Mouse (Mus musculus) ES-E14 (cell line): ENCODE results near the gene Arhgef18. TPM values are rescaled to one million over a fixed set of nuclear protein-coding genes. Genes with fewer than 3 reads are reported as not detected.
A peak's percentile ranks its signal among the peaks of the same experiment; 100 is the strongest.

Experiments
- DNase-seq: peaks from one replicate; pipeline ENCODE4 v3.0.0-alpha.2; 2013; ENCODE audit warnings: low read depth, low spot score
- H3K27ac ChIP-seq: 2 replicates; pipeline ENCODE4 v1.5.1; 2012; ENCODE audit warnings: low read depth, mild to moderate bottlenecking, low read length, moderate library complexity, mixed read lengths; ENCODE audit not compliant: poor library complexity, insufficient read depth, severe bottlenecking
- H3K36me3 ChIP-seq: 2 replicates; pipeline ENCODE4 v1.6.1; 2012; ENCODE audit warnings: mild to moderate bottlenecking, low read length, moderate library complexity, mixed read lengths; ENCODE audit not compliant: control insufficient read depth, poor library complexity, insufficient read depth, severe bottlenecking
- H3K4me1 ChIP-seq, 2 experiments: fragments of 150-350 bp in 1 of 2; sonication (generic) in 1 of 2; 2 replicates each; pipeline ENCODE4 v1.6.1; 2012; ENCODE audit warnings: low read length in 2 of 2, mild to moderate bottlenecking in 1 of 2, mixed read lengths in 1 of 2; ENCODE audit not compliant: control insufficient read depth in 2 of 2, insufficient read depth in 2 of 2, poor library complexity in 1 of 2
- H3K4me3 ChIP-seq, 2 experiments: fragments of 150-350 bp in 1 of 2; sonication (generic) in 1 of 2; 2 replicates each; pipeline ENCODE4 v1.5.1; 2012; ENCODE audit warnings: low read length in 2 of 2, low read depth in 1 of 2, mild to moderate bottlenecking in 1 of 2, mixed read lengths in 1 of 2; ENCODE audit not compliant: insufficient read depth in 1 of 2, poor library complexity in 1 of 2, severe bottlenecking in 1 of 2
- H3K9ac ChIP-seq: 2 replicates; pipeline ENCODE4 v1.6.1; 2012; ENCODE audit warnings: low read depth, mild to moderate bottlenecking, low read length, mixed read lengths; ENCODE audit not compliant: poor library complexity, insufficient read depth, severe bottlenecking
- H3K9me3 ChIP-seq: fragments of 150-350 bp; sonication (generic); 2 replicates; pipeline ENCODE4 v1.6.1; 2012; ENCODE audit warnings: low read depth, mild to moderate bottlenecking, low read length; ENCODE audit not compliant: control insufficient read depth, insufficient read depth
- CHD2 ChIP-seq: IDR thresholded peaks from 2 replicates; pipeline ENCODE4 v1.6.1; 2014; ENCODE audit warnings: mild to moderate bottlenecking, low read depth, low read length, inconsistent platforms
- HCFC1 ChIP-seq: IDR thresholded peaks from 2 replicates; pipeline ENCODE4 v1.6.1; 2012; ENCODE audit warnings: low read length, inconsistent platforms, borderline replicate concordance; ENCODE audit not compliant: insufficient read depth
- MAFK ChIP-seq: IDR thresholded peaks from 2 replicates; pipeline ENCODE4 v1.6.1; 2014; ENCODE audit warnings: mild to moderate bottlenecking, low read depth, low read length, inconsistent platforms; ENCODE audit not compliant: insufficient read depth
- ZC3H11A ChIP-seq: IDR thresholded peaks from 2 replicates; pipeline ENCODE4 v1.6.1; 2012; ENCODE audit warnings: low read depth, mild to moderate bottlenecking, inconsistent platforms, low read length, borderline replicate concordance
- ZNF384 ChIP-seq: IDR thresholded peaks from 2 replicates; pipeline ENCODE4 v1.6.1; 2012; ENCODE audit warnings: low read depth, low read length, inconsistent platforms
- in situ Hi-C, 2 experiments: fragments of 600-800 bp; cut with MboI; formaldehyde crosslinking; loops; one replicate each; pipeline ENCODE4 v1.15.1; 2025; ENCODE audit warnings: low sequenced_read_pairs in 2 of 2, inconsistent platforms in 1 of 2; ENCODE audit not compliant: unreplicated experiment in 2 of 2
- total RNA-seq: library from RNA; depleted of rRNA; stranded (reverse); fragments of 300-350 nt; gene quantifications from 2 replicates; pipeline ENCODE4 v1.2.3, GENCODE M21; 2012

Gene Arhgef18
- total RNA-seq, 1 experiment: 34.7 TPM

DNA sequence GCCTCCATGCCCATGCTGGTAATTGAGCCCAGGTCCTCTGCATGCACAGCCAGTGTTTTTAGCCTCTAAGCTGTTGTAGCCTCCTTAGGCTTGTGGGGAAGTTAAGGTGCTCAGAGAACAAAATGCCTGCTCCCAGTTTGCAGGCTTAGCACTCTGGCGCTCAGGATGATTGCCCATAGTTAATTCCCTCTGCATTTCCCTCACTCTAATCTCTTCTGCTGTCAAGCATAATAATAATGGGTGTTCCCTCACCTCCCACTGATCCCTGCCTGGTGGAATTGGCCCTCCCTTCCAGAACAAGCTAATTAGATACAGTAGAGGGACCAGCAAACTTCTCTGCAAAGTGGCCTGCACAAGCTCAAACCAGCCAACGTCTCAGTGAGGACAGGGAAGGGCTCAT is 7.7 kb downstream of the Arhgef18 start:
- Histone ChIP-seq H3K4me3 (no peak overlapping the region), H3K9ac (no peak overlapping the region; the same call in 1 of the 2 replicates), H3K9me3 (no peaks in the 10 kb centered on the region), H3K4me1 (peaks cover 34 to 55% of the 10 kb centered on the region in 2 experiments), H3K36me3 (peaks cover 16% of the 10 kb centered on the region; the same call in 1 of the 2 replicates), H3K27ac (peak overlapping the region; percentile 84)
- no peak for DNase-seq
- TF ChIP-seq MAFK (no peak), CHD2 (no peak), ZC3H11A (no peak), ZNF384 (no peak), HCFC1 (no peak)
- in situ Hi-C loops: no loop called here

DNA sequence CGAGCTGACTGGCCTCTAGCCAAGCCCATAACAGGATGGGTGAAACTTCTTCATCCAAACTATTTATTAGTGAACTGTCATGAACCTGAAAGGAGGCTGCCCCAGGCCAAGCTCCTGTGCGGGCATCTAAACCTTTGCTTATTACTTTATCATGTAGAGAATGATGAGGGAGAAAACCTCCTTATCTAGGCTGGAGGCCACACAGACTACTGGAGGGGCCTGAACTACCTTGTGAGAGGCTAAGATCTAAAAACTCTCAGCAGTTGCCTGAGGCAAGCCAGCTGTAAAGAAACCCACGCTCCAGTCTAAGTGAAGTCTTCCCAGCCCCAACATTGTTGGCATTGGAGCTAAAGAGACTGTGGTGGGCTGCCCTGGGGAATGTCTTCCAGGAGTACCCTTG is 14.6 kb downstream of the Arhgef18 start:
- TF ChIP-seq ZNF384 (no peak), MAFK (no peak), HCFC1 (no peak), ZC3H11A (no peak), CHD2 (no peak)
- Histone ChIP-seq H3K4me3 (no peak overlapping the region), H3K4me1 (peaks cover 7 to 41% of the 10 kb centered on the region in 2 experiments), H3K36me3 (peaks cover 16% of the 10 kb centered on the region; the same call in 1 of the 2 replicates), H3K9ac (no peak overlapping the region), H3K27ac (no peak overlapping the region), H3K9me3 (no peaks in the 10 kb centered on the region)
- in situ Hi-C loops: no loop called here
- no peak for DNase-seq

DNA sequence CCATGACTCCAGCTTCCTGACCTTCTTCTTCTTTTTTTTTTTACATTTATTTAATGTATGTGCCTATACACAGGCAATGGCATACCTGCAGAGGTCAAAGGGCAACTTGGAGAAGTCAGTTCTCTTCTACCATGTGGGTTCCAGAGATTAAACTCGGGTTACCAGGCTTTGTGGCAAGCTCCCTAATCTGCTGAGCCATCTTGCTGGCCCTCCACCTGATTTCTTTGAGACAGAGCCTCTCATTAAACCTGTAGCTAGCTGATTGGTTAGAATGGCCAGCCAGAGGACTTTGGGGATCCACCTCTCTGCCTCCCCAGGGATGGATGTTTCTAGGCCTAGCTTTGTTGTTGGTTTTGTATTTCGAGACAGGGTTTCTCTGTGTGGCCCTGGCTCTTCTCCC is 18.3 kb downstream of the Arhgef18 start:
- DNase-seq: no peak
- Histone ChIP-seq H3K9me3 (no peaks in the 10 kb centered on the region), H3K4me3 (no peak overlapping the region), H3K36me3 (peaks cover 8% of the 10 kb centered on the region; the same call in 1 of the 2 replicates), H3K27ac (0 out of 2 replicates have a peak overlapping the region, but pooled peaks have one; percentile 17), H3K4me1 (peaks cover 21 to 47% of the 10 kb centered on the region in 2 experiments), H3K9ac (no peak overlapping the region)
- TF ChIP-seq CHD2: no peak
- TF ChIP-seq ZNF384: no peak
- TF ChIP-seq HCFC1: no peak
- no peak for TF ChIP-seq MAFK
- no peak for TF ChIP-seq ZC3H11A
- in situ Hi-C loops: no loop called here

- H3K4me3 ChIP-seq: no peak overlapping the region
- in situ Hi-C loops: no loop called here
- H3K4me1 ChIP-seq: peaks cover 26 to 47% of the 10 kb centered on the region in 2 experiments
- no peak overlapping the region for H3K9ac ChIP-seq
- DNase-seq: no peak
- no peak for TF ChIP-seq MAFK
- no peak for TF ChIP-seq HCFC1
- no peak for TF ChIP-seq ZNF384
- no peak for TF ChIP-seq ZC3H11A
- TF ChIP-seq CHD2: no peak
- H3K9me3 ChIP-seq: no peaks in the 10 kb centered on the region
- no peak overlapping the region for H3K27ac ChIP-seq
- peaks cover 3% of the 10 kb centered on the region; the same call in 1 of the 2 replicates for H3K36me3 ChIP-seq
Measured at GRCm38 (mm10) chr8:3411901-3412301, 19.1 kb downstream of the Arhgef18 start.

DNA sequence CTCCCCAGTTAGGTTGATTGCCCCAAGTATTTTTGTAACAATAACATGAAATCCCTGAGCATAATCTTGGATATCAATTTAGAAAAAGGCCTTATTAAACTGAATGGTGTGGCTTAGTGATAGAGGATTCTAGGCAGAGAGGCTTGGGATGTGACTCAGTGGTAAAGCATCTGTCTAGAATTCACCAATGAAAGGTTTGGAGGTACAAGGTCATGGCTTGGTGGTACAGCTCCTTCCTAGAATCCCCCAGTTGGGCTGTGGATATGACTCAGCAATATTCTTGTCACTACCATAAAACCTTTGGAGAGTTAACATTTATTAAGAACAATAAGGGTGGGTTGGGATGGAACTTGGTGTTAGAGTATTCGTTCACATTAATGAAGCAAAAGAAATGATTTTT is 20.0 kb downstream of the Arhgef18 start:
- peaks cover 29 to 40% of the 10 kb centered on the region in 2 experiments for H3K4me1 ChIP-seq
- TF ChIP-seq MAFK: peak; percentile 62
- no peak for TF ChIP-seq HCFC1
- TF ChIP-seq ZNF384: no peak
- TF ChIP-seq ZC3H11A: no peak
- TF ChIP-seq CHD2: no peak
- DNase-seq: no peak
- H3K9ac ChIP-seq: no peak overlapping the region
- no peaks in the 10 kb centered on the region for H3K9me3 ChIP-seq
- H3K36me3 ChIP-seq: no peaks in the 10 kb centered on the region; the same call in 1 of the 2 replicates
- in situ Hi-C loops: no loop called here
- H3K27ac ChIP-seq: no peak overlapping the region
- no peak overlapping the region for H3K4me3 ChIP-seq
